Mouse (Mus musculus): ENCODE data around the gene Npcd. TPM values are rescaled to one million over a fixed set of nuclear protein-coding genes. Genes with fewer than 3 reads are reported as not detected.
A peak's percentile ranks its signal among the peaks of the same experiment; 100 is the strongest.
"Not testable (repeated sequence)": the region's sequence is repeated elsewhere in the genome, so short reads cannot be mapped to it uniquely, and the experiment has no call there.

Gene Npcd
- polyA plus RNA-seq, 1 experiment from 2014 or later = 0.17 TPM

DNA sequence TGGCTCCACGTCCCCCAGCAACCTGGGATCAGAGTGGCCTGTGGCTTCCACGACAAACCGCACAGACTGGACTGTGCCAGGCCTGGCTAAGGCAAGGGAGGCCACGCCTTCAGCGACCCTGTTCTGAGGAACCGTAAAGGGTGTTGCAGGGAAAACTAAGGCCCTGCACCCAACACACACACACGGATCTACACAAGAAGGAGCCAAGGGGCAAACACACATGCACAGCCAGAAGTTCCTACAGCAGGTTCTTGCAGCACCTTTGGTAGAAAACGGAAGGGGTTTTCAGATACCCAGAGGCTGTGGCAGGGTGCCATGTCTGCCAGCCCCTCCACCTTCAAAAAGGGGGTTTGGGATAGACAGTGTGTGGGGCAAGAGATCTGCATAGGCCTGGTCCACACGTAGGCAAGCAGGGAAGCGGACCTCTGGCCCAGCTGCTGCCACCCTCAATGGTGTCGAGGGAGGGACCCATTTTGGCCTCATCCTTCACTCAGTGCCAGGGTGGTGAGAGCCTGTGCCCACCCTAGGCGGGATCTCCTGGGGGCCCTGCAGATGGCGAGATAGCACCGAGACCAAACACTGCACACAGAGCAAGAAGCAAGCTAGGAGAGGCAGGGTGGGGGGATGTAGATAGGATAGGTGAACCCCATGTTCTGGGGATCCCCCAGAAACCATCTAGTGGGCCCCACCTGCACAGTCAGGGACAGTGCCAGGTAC is 6.8 kb downstream of the Npcd start:
- peaks cover 67% of the 10 kb centered on the region for H3K36me3 ChIP-seq
- H3K4me1 ChIP-seq (replicated peaks) = peaks cover 71% of the 10 kb centered on the region
- H3K27ac ChIP-seq = 0 out of 2 replicates have a peak overlapping the region, but pooled peaks have one; percentile 4
- no peak for DNase-seq (ENCODE audit: low spot score)
- H3K27me3 ChIP-seq (ENCODE audit: insufficient read depth, poor library complexity, severe bottlenecking) = no peaks in the 10 kb centered on the region
- H3K9me3 ChIP-seq = no peaks in the 10 kb centered on the region
- no peak overlapping the region for H3K4me3 ChIP-seq
- WGBS = 91% methylated on average over 14 of the region's 14 CpGs

DNA sequence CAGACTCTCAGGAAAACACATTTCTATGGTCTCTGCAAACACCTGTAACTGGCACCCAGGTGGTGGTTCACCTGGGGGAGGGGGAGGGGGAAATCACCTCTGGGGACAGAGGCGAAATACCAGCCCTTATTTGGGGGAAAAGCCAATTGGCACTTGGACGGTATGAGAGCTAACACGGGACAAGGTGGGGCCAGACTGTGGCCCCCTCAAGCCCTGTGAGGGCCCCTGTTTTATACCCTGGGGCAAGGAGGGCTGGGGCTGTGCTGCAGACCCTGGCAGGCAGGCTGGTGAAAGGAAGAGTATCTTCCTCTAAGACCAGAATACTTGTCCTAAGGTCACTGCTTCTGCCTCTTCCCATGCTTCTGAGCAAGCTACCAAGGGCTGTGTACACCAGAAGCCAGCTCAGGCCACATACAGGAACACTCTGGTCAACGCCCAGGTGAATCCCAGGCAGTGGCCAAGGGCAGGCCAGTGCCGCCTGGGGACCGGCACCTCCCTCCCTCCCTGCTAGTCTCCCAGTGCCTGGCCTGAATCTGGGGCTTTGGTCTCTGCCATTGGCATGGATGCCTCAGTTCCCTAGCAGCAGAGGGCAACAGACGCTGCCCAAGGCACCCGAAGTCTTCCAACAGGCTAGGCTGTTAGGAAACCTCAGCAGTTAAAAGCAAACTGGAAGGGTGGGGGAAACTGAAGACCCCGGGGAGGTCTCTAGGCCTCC is 7.7 kb downstream of the Npcd start:
- Histone ChIP-seq H3K9me3 (no peaks in the 10 kb centered on the region), H3K4me1 (replicated peaks) (peaks cover 63% of the 10 kb centered on the region), H3K36me3 (peaks cover 61% of the 10 kb centered on the region), H3K27me3 (ENCODE audit: insufficient read depth, poor library complexity, severe bottlenecking) (no peaks in the 10 kb centered on the region), H3K4me3 (no peak overlapping the region), H3K27ac (no peak overlapping the region)
- 89% methylated on average over 9 of the region's 9 CpGs for WGBS
- DNase-seq (ENCODE audit: low spot score) = no peak

DNA sequence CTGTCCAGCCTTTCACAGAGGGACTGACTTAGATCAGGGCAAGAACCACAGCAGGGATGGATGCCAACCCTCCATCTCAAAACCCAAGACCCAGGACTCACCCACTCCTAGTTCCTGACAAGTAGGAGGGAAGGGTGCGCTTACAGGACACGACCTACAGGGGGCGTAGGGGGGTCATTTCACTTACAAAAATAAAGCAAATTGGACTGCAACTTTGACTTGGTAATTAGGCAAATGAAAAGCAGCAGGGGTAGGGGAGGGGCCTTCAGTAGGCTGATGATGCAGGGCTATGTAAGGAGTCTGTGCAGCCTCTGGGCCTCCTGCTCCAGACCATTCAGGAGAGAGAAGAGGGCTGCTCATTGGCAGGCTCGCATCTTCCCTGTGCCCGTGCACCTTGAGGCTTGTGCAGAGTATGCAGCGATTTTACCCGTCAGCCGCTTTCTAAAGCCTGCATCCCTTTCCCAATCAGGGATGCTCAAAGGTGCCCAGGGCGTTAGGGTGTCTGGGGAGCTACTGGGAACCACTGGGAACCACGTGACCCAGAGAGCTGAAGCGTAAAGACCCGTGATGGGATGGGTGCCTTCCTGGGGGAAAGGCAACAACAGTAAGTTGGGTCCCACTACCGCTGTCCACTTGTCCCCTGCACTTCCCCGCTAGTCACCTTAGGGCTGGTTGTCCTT is 8.8 kb downstream of the Npcd start:
- no peaks in the 10 kb centered on the region for H3K27me3 ChIP-seq (ENCODE audit: insufficient read depth, poor library complexity, severe bottlenecking)
- H3K4me3 ChIP-seq = no peak overlapping the region
- no peaks in the 10 kb centered on the region for H3K9me3 ChIP-seq
- peaks cover 57% of the 10 kb centered on the region for H3K4me1 ChIP-seq (replicated peaks)
- H3K36me3 ChIP-seq = peaks cover 59% of the 10 kb centered on the region
- no peak overlapping the region for H3K27ac ChIP-seq
- peak; percentile 49 for DNase-seq (ENCODE audit: low spot score)
- WGBS = 60% methylated on average over 14 of the region's 14 CpGs

DNA sequence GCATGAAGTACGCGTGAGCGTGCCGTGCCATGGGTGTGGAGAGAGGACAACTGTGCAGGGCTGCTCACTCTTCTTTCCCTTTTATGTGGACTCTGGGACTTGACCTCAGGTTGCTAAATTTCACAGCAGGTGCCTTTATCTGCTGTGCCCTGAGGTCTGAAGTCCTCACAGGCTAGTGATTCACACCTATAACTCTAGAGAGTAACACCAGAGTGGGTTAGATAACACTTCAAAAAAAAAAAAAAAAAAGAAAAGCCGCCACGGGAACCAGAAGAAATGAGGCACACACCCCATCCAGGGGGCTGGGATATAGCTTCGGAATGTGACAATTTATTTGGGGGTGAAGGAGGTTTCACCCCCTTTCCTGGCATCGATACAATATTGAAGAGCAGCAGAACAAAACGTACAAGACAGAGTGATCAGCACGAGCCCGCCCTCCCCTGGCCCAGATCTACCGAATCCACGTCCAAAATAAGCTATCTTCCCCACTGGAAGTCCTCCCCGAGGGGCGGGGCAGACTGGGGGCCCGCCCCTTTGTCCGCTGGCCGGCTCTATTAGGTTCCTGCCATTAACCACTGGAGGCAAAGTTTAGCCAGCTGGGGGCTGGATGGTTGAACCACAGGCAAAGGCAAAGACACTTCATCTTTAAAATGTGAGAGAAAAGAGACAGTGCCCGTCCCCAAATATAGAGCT is 10.3 kb downstream of the Npcd start:
- Histone ChIP-seq H3K9me3 (no peaks in the 10 kb centered on the region), H3K4me1 (replicated peaks) (peaks cover 41% of the 10 kb centered on the region), H3K36me3 (peaks cover 56% of the 10 kb centered on the region), H3K4me3 (no peak overlapping the region), H3K27ac (no peak overlapping the region), H3K27me3 (ENCODE audit: insufficient read depth, poor library complexity, severe bottlenecking) (no peaks in the 10 kb centered on the region)
- DNase-seq (ENCODE audit: low spot score) = no peak
- WGBS = 79% methylated on average over 19 of the region's 19 CpGs

DNA sequence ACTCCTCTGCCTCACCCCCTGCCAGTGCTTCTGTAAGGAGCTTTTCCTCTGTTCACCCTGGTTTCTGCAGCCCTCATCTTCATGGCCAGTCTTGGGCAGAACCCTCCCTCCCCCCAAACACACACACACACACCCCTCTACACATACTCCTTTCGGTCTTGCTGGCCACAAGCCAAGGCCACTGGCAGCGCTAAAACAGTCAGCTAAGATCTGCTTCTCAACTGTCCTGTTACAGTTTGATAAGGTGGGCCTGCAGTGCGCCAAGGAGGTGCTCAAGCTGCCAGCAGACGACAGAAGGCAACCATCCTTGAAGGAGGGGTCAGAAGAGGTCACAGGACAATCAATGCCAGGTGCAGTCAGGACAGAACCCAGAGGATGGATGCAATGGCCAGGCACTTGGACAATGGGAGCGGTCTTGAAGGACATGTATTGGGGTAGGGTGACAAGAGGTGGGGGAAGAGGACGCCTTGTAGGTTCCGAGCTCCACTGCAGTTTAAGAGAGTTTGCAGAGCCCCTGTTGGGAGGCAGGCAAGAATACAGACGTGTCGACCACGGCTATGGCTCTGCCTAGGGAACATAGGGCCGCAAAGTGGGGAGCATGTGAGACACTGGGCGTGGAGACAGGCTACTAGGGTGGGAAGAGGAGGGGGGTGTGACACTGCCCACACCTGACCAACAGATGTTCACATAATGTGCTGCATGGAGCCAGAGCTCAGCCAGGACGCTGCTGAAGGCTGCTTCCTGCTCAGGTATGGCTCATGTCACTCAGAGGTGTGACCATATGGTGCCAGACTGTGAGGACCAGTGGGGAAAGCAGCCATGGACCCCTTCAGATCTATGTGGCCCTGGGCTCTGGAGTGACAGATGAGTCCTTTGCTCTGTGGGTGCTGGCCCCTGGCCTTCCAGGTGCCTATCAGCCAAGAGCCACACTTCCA is 11.5 kb downstream of the Npcd start:
- no peak for DNase-seq (ENCODE audit: low spot score)
- Histone ChIP-seq H3K4me1 (replicated peaks) (peaks cover 29% of the 10 kb centered on the region), H3K36me3 (peaks cover 44% of the 10 kb centered on the region), H3K4me3 (no peak overlapping the region), H3K9me3 (no peaks in the 10 kb centered on the region), H3K27ac (no peak overlapping the region), H3K27me3 (ENCODE audit: insufficient read depth, poor library complexity, severe bottlenecking) (no peaks in the 10 kb centered on the region)
- WGBS = 74% methylated on average over 13 of the region's 13 CpGs

DNA sequence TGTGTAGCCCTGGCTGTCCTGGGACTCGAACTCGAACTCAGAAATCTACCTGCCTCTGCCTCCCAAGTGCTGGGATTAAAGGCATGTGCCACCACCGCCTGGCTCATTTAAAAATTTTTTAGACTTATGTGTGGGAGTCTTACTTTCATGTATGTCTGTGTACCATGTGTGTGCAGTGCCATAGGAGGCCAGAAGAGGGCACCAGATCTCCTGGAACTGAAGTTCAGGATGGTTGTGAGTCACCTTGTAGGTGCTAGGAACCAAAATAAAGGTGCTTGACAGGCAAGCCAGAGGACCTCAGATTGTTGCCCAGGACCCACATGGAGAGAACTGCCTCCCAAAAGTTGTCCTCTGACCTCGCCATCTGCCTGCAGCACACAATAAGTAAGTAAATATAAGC is 15.7 kb downstream of the Npcd start:
- peaks cover 32% of the 10 kb centered on the region for H3K4me1 ChIP-seq (replicated peaks)
- peaks cover 8% of the 10 kb centered on the region for H3K36me3 ChIP-seq
- no peaks in the 10 kb centered on the region; the same call in 1 of the 2 replicates for H3K27me3 ChIP-seq (ENCODE audit: insufficient read depth, poor library complexity, severe bottlenecking)
- no peaks in the 10 kb centered on the region for H3K9me3 ChIP-seq
- WGBS = 86% methylated on average over 4 of the region's 4 CpGs
- DNase-seq (ENCODE audit: low spot score) = no peak
- no peak overlapping the region for H3K4me3 ChIP-seq
- no peak overlapping the region for H3K27ac ChIP-seq

DNA sequence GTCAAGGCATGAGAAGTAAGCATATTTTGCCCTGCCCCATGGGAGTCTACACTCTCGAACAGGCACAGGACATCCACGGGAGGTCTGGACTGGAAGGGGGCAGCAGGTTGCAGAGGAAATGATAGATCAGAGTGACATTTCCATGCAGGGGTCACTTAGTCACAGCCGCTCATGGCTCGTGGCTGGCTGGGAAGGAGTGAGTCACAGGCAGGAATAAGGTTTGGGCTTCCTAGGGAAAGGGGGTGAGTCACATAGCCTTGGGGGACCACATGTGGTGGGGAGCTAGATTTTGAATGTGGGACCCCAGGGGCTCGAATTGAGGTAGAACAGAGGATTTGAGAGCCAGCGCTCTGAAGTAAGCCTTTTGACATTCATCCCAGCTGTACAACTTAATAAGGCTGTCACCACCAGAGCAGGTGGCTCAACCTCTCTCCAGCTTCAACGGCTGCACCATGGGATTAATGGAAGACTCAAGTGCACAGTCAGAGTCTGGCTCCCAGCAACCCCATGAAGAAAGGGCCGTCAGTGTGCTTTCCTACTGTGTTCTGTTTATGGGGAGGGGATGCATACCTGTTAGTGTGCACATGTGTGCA is 20.3 kb downstream of the Npcd start:
- no peak for DNase-seq (ENCODE audit: low spot score)
- no peaks in the 10 kb centered on the region for H3K36me3 ChIP-seq
- peaks cover 23% of the 10 kb centered on the region for H3K4me1 ChIP-seq (replicated peaks)
- no peak overlapping the region for H3K4me3 ChIP-seq
- H3K27ac ChIP-seq = no peak overlapping the region
- peaks cover 6% of the 10 kb centered on the region; the same call in 1 of the 2 replicates for H3K27me3 ChIP-seq (ENCODE audit: insufficient read depth, poor library complexity, severe bottlenecking)
- WGBS = 59% methylated on average over 8 of the region's 8 CpGs
- no peaks in the 10 kb centered on the region for H3K9me3 ChIP-seq

DNA sequence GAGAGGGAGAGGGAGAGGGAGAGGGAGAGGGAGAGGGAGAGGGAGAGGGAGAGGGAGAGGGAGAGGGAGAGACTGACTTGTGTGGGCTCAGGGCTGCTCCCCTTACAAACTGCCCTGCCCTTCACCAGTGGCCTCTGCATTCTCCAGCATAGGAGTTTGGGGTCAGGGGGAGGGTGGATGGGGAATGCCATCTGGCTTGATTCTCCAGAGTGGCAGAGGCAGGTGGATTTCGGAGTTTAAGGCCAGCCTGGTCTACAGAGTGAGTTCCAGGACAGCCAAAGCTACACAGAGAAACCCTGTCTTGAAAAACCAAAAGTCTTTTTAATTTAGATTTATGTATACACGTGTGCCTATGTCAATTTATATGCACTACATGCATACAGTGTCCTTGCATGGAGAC is 21.2 kb downstream of the Npcd start:
- WGBS = 71% methylated on average over 2 of the region's 2 CpGs
- H3K4me3 ChIP-seq; H3K27ac ChIP-seq; H3K9me3 ChIP-seq; DNase-seq (ENCODE audit: low spot score); H3K36me3 ChIP-seq: not testable (repeated sequence)
- peaks cover 12% of the 10 kb centered on the region; the same call in 1 of the 2 replicates for H3K27me3 ChIP-seq (ENCODE audit: insufficient read depth, poor library complexity, severe bottlenecking)
- H3K4me1 ChIP-seq (replicated peaks) = peaks cover 23% of the 10 kb centered on the region

DNA sequence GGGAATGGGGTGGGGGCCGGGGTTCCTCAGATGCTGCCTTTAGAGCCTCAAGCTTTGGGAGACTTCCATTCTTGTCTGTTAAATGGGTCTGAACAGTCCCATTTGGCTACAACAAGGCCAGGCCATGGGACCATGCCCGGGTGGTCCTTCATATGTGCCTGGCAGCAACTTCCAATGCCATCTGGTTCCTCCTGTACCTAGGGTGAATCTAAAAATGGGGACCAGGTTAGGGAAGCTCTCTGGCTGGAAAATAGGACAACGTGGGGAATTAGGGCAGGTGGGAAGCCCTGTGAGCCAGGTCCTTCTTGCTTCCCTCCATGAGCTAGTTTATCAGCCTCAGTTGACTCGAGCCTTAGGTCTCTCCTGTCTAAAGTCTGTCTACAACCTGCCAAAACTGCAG is 23.0 kb downstream of the Npcd start:
- Histone ChIP-seq H3K4me3 (no peak overlapping the region), H3K27me3 (ENCODE audit: insufficient read depth, poor library complexity, severe bottlenecking) (peaks cover 30% of the 10 kb centered on the region), H3K4me1 (replicated peaks) (peaks cover 21% of the 10 kb centered on the region), H3K36me3 (no peaks in the 10 kb centered on the region), H3K27ac (no peak overlapping the region), H3K9me3 (no peaks in the 10 kb centered on the region)
- WGBS = 69% methylated on average over 4 of the region's 4 CpGs
- DNase-seq (ENCODE audit: low spot score) = no peak

DNA sequence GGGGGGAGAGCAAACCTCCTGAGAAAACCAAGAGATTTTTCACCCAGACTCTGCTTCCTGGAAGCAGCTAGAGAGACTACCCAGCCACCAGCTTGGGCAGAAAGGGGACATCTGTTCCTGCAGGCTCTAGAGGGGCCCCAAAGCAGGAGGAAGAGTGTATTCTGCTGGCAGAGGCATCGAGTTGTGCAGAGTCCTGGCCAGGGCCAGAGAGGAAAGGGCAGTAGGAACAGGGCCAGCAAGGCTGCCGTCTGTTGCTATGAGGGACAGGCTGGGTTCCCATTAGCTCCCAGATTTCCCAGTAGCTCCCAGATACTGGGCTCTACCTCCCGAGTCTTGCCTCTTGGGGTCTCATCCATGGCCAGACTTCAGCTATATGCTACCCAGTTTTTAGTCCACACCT is 24.0 kb downstream of the Npcd start:
- Histone ChIP-seq H3K9me3 (no peaks in the 10 kb centered on the region), H3K4me1 (replicated peaks) (peaks cover 14% of the 10 kb centered on the region), H3K36me3 (no peaks in the 10 kb centered on the region), H3K4me3 (no peak overlapping the region), H3K27me3 (ENCODE audit: insufficient read depth, poor library complexity, severe bottlenecking) (peaks cover 39% of the 10 kb centered on the region), H3K27ac (no peak overlapping the region)
- no peak for DNase-seq (ENCODE audit: low spot score)
- 67% methylated on average over 3 of the region's 3 CpGs for WGBS

DNA sequence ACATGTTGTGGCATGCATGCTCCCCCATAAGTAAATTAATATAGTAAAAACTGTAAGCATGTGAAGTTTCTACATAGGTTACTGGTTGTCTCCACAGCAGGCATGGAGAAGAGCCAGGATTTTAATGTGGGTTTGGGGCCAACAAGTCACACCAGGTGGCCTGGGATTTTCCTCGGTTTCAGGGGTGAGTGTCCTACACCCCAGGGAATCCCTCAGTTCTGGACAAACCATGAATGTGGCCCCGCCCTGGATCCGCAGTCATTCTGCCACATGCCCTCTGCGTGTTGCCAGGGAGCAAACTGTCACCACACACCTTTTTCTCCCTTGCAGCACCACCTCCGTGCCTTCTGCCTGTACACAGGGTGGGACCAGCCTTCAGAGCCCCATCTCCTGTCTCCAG is 25.4 kb downstream of the Npcd start:
- Histone ChIP-seq H3K9me3 (no peaks in the 10 kb centered on the region), H3K27ac (no peak overlapping the region), H3K4me1 (replicated peaks) (peaks cover 19% of the 10 kb centered on the region), H3K27me3 (ENCODE audit: insufficient read depth, poor library complexity, severe bottlenecking) (peaks cover 53% of the 10 kb centered on the region), H3K4me3 (no peak overlapping the region), H3K36me3 (no peaks in the 10 kb centered on the region)
- no peak for DNase-seq (ENCODE audit: low spot score)
- 56% methylated on average over 5 of the region's 5 CpGs for WGBS
